Mouse (Mus musculus): ENCODE data around the gene Cgnl1. TPM values are rescaled to one million over a fixed set of nuclear protein-coding genes. Genes with fewer than 3 reads are reported as not detected.

The Cgnl1 gene
- under 1 TPM in 1 of 2 experiments, not detected in 1; 0.29 TPM for polyA plus RNA-seq (2017; shearing (Covaris generic))

DNA sequence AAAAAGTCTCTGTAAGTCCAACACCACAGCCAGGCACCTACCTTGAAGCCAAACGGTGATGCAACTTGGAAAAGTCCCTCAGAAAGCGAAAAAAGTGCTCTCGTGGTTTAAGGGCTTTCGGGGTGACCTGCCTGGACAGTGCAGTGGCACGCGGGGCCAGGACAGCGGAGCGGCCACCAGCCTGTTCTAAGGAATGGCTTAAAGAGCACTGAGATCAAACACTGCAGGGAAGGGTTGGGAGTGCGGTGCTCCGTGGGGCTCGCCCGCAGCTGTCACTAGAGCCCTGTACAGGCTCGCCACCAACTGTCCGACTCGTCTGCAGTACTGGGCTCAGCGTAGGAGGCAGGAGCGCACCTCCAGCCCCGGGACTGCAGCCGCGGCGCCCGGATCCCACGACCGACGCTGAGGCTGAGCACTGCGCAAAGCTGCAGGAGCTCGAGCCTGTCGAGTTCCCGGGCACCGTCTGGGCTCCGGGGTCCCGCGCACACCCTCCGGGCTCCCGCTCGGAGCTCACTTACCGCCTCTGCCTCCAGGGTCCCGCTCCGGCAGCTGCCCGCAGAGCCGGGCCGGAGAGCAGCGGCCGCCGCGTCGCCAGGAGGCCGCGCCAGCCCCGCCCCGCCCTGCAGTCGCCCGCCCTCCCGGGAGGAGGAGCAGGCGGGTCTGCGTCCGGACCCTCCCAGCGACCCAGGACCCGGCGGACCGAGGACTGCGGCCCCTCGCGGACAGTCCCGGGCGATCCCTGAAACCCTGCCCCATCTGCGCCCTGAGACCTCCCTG is at the start of gene Cgnl1:
Gene Cgnl1 (minus strand): TSS at position 612 of the 777 bp plus-strand sequence.

DNA sequence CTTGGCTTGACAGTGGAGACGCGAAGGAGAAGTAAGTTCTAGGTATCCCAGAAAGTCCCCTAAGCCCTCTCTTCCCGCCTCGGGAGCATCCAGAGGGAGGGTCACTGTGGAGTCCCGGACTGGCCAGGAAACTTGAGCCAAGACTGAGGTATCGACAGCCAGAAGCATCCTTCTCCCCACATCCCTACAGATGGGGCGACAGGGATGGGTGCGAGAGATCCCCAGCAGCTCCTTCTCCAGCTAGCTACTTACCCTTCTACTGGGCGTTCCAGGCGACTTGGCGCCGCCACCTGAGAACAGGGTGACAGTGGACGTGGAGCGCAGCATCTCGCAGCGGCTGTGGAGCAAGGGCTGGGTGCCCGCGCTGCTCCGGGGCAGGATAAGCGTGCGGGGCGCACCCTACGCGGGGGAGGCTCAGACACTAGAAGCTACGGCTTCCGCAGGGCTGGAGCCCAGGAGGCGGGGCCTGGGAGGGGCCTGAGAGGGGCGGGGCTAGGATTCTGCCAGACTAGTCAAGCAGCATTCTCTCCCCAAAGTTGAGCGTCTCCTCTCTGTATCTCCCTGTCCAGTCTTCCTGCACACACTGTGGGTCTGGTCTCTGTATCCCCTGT is 179.4 kb downstream of the Cgnl1 start, which contains the start of gene Myzap:
Gene Myzap (minus strand): TSS at position 423 of the 611 bp plus-strand sequence.

Other genes with a start within 250 kb of the Cgnl1 start
- gene Myzap, start 179.2 kb downstream of the Cgnl1 start, polyA plus RNA-seq (2017; shearing (Covaris generic)), result under 1 TPM in 1 of 2 experiments, not detected in 1; 0.45 TPM